Mouse (Mus musculus): Measurements from ENCODE around the gene Fgfr2.

The Fgfr2 gene

GRCm38 (mm10) chr7:132305492-132306375, 817.4 kb downstream of the Fgfr2 start:
- no peak for DNase-seq (ENCODE audit: extremely low read depth, insufficient read length, low spot score)

GRCm38 (mm10) chr7:132304424-132305085, 818.6 kb downstream of the Fgfr2 start:
- DNase-seq (ENCODE audit: extremely low read depth, insufficient read length, low spot score): no peak

GRCm38 (mm10) chr7:132303988-132304387, 819.2 kb downstream of the Fgfr2 start:
- no peak for DNase-seq (ENCODE audit: extremely low read depth, insufficient read length, low spot score)

GRCm38 (mm10) chr7:132302508-132303241, 820.5 kb downstream of the Fgfr2 start:
- DNase-seq (ENCODE audit: extremely low read depth, insufficient read length, low spot score): no peak

GRCm38 (mm10) chr7:132299661-132300210, 823.4 kb downstream of the Fgfr2 start:
- DNase-seq (ENCODE audit: extremely low read depth, insufficient read length, low spot score): no peak

- no peak for DNase-seq (ENCODE audit: extremely low read depth, insufficient read length, low spot score)
These were observed 824.6 kb downstream of the Fgfr2 start for GRCm38 (mm10) chr7:132298412-132298990.

- DNase-seq (ENCODE audit: extremely low read depth, insufficient read length, low spot score): no peak
These were observed 826.3 kb downstream of the Fgfr2 start for GRCm38 (mm10) chr7:132296661-132297443.

- no peak for DNase-seq (ENCODE audit: extremely low read depth, insufficient read length, low spot score)
These were observed 827.0 kb downstream of the Fgfr2 start for GRCm38 (mm10) chr7:132296132-132296531.

GRCm38 (mm10) chr7:132287340-132287664, 835.8 kb downstream of the Fgfr2 start:
- DNase-seq (ENCODE audit: extremely low read depth, insufficient read length, low spot score): no peak

- DNase-seq (ENCODE audit: extremely low read depth, insufficient read length, low spot score): no peak
These were observed 836.4 kb downstream of the Fgfr2 start for GRCm38 (mm10) chr7:132286630-132287339.

- no peak for DNase-seq (ENCODE audit: extremely low read depth, insufficient read length, low spot score)
These were observed 838.4 kb downstream of the Fgfr2 start for GRCm38 (mm10) chr7:132284795-132285194.

- no peak for DNase-seq (ENCODE audit: extremely low read depth, insufficient read length, low spot score)
These were observed 839.0 kb downstream of the Fgfr2 start for GRCm38 (mm10) chr7:132284048-132284737.

GRCm38 (mm10) chr7:132282576-132282975, 840.6 kb downstream of the Fgfr2 start:
- no peak for DNase-seq (ENCODE audit: extremely low read depth, insufficient read length, low spot score)

- no peak for DNase-seq (ENCODE audit: extremely low read depth, insufficient read length, low spot score)
These were observed 841.0 kb downstream of the Fgfr2 start for GRCm38 (mm10) chr7:132282161-132282560.

- no peak for DNase-seq (ENCODE audit: extremely low read depth, insufficient read length, low spot score)
These were observed 841.4 kb downstream of the Fgfr2 start for GRCm38 (mm10) chr7:132281753-132282152.

GRCm38 (mm10) chr7:132278658-132279057, 844.5 kb downstream of the Fgfr2 start:
- DNase-seq (ENCODE audit: extremely low read depth, insufficient read length, low spot score): no peak

- DNase-seq (ENCODE audit: extremely low read depth, insufficient read length, low spot score): no peak
These were observed 846.9 kb downstream of the Fgfr2 start for GRCm38 (mm10) chr7:132276287-132276686.

GRCm38 (mm10) chr7:132273741-132274513, 849.2 kb downstream of the Fgfr2 start:
- DNase-seq (ENCODE audit: extremely low read depth, insufficient read length, low spot score): no peak
